Mouse (Mus musculus) cerebellum, postnatal 10 days (tissue): Measurements from ENCODE around the gene Enc1.
"Not testable (repeated sequence)": the region's sequence is repeated elsewhere in the genome, so short reads cannot be mapped to it uniquely, and the experiment has no call there.

Experiments
- DNase-seq, 2 experiments: peaks; one replicate each; pipeline ENCODE4 v3.0.0; 2021; ENCODE audit warnings: mixed read lengths in 2 of 2

Gene Enc1

DNA sequence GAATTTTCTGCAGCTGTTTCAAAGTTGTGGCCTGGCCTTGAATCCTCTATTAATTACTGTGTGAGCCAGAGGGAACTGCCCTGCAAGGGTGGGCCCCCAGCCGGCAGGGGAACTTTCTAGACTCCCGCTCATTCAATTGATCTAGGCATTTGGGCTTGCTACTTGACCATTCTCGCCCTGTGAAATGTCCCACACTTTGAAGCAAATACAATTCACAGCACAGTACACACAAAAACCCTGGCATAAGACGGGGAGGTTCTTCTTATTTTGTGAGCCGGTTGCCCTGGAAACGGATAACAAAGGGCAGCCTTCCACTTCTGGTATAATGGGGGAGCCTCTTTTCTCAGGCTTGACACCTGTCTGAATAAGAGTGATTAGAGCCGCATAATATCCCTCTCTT is 11.6 kb downstream of the Enc1 start:
- DNase-seq = no peak

DNA sequence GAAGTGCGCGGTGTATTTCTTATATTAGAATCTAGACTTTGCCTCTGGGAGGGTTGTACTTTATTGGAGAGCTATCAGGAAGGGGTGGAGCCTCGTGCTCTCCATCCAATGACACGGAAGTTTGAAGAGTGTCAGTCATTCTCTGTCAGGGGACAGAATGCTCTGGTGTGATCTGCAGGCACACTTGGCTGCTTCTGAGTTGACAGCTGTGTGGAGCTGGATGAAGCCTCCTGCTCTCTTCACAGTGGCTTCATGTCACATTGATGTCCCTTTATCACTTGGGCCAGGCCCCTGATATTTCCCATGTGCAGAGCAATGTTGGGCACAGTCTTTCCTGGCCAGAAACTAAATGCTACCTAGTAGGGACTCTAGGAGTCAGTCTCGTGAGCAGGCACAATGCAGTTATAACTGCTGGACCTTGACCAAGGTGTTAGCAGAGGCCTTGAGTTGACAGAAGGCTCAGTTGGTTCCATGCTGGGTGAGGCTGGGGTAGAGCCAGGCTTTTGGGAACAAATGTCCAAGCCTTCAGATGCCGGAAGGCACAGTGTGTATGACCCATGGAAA is 12.6 kb downstream of the Enc1 start:
- DNase-seq = peak; percentile 93 to 94

DNA sequence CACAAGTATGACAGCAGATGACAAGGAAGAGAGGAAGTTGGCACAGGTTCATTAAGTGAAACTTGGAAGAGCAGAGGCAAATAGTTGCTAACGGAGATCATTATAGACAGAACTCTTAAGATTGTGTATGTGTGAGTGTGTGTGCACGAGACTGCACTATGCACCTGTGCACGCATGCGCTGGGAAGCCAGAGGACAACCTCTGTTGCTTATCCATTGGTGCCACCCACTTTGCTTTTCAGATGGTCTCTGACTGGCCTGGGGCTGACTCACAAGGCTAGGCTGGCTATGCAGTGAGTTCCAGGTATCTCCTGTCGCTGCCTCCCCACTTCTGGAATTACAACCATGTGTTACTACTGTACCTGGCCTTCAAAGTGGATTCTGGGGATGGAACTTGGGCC is 13.1 kb downstream of the Enc1 start:
- peak in 1 of 2 experiments; percentile 42 for DNase-seq

- no peak for DNase-seq
Measured at GRCm38 (mm10) chr13:97254564-97255164, 13.8 kb downstream of the Enc1 start.

- DNase-seq = peak; percentile 53 to 68
Measured at GRCm38 (mm10) chr13:97255976-97256848, 15.3 kb downstream of the Enc1 start.

DNA sequence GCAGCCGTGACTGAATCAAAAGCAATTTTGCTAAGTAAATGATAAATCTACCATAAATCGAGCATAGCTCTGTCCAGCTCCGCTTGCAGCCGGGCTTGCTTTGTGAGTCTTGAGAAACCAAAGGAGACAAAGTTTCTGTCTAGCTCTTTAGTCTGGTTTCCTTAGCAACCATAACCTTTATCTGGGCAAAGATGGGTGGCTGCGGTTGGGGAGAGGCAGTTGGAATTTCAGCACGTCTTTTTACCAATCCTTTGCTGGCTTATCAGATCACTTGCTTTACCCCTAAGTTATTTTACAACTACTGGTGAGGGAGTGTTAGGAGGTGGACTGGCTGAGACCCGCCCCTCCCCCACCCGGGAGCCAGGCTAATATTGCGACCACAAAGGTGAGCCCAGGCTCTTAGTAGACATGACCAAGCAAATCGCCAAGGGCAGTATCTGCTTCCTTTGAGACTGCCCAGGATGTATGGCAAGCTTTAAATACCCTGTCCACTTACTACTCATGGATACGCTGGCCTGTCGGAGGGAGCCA is 16.0 kb downstream of the Enc1 start:
- DNase-seq = no peak

DNA sequence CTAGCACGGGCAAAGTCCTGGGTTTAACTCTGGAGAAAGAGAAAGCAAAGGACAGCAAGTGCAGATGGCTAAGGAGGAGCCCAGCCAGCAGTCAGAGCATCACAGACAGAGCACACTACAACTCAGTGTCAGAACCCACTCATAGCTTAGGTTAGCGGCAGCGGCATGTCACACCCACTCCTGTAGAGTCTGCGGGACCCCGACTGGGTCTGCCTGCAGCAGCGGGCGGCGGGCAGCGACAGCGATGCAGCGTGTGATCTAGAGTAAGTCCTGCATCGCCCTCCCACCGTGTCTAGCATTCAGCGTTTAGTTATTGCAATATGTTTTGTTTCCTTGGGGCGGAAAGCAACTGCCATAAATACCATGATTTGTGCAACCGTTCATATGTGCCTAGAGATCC is 18.4 kb downstream of the Enc1 start:
- DNase-seq = no peak

- no peak for DNase-seq
Measured at GRCm38 (mm10) chr13:97260456-97261180, 19.7 kb downstream of the Enc1 start.

DNA sequence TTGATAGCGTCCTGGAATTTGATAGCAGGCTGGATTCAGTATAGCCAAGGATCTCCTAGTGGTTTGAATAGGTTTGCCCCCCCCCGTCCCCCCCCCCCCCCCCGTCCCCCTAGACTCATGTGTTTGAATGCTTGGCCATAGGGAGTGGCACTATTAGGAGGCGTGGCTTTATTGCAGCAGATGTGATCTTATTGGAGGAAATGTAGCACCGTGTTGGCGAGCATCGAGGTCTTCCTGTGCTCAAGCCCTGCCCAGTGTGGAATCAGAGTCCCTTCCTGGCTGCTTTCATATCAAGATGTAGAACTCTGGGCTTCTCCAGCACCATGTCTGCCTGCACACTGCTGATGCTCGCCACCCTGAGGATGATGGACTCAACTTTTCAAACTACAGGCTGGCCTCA is 20.6 kb downstream of the Enc1 start:
- no peak for DNase-seq

GRCm38 (mm10) chr13:97262676-97263075 is 21.8 kb downstream of the Enc1 start:
- no peak for DNase-seq

GRCm38 (mm10) chr13:97265534-97265933 is 24.6 kb downstream of the Enc1 start:
- DNase-seq = not testable (repeated sequence)

DNA sequence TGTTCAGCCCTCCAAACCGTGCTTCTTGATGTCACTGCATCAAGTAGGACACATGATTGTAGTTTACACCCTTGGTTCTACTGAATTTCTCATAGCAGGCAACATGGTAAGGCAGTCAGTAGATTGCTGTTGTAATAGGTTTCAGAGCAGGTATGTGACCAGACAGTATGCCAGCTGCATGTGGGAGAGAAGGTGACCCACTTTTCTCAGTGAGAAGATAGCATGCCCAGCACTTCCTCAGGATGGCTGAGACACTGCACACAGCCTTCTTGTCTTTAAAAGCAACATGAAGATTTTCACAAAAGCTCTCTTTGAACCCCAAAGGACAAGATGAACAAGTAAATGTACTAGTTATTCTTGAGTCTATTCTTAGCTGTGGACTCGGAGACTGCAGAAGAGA is 29.8 kb downstream of the Enc1 start:
- no peak for DNase-seq

DNA sequence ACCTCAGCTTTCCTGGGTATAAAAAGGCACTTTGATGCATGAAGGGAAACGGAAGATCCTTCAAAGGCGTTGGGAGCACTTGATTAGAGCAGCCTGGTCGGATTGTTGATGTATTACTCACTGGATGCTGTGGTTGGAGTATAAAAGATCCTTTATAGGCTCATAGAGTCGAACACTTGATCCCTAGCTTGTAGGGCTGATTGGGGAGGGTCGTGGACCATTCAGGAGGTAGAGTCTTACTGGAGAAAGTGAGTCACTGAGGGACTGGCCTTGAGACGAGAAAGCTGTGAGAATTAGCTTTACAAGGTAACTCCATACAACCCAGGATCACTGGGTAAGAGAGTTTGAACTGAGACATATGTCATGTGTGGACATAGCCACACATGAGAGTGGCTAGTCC is 30.7 kb downstream of the Enc1 start:
- no peak for DNase-seq

- DNase-seq = no peak
Measured at GRCm38 (mm10) chr13:97274757-97275156, 33.9 kb downstream of the Enc1 start.

DNA sequence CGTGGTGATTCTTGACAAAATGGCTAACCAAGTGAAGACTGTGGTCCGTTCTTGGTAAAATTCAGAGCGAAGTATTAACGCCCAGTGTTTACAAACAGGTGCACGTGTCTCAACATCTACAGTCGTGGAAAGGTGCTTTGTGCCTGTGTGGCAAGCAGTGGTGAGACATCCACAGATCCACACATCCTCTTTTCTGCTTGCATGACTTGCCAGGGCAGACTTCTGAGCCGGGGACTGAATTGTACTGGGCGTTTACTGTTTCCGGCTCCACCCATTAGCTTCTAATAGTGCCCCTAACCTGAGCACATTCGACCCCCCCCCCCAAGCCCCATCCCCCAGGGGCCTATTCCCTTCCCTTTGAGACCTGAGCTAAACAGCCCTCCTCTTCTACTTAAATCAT is 34.6 kb downstream of the Enc1 start:
- no peak for DNase-seq

DNA sequence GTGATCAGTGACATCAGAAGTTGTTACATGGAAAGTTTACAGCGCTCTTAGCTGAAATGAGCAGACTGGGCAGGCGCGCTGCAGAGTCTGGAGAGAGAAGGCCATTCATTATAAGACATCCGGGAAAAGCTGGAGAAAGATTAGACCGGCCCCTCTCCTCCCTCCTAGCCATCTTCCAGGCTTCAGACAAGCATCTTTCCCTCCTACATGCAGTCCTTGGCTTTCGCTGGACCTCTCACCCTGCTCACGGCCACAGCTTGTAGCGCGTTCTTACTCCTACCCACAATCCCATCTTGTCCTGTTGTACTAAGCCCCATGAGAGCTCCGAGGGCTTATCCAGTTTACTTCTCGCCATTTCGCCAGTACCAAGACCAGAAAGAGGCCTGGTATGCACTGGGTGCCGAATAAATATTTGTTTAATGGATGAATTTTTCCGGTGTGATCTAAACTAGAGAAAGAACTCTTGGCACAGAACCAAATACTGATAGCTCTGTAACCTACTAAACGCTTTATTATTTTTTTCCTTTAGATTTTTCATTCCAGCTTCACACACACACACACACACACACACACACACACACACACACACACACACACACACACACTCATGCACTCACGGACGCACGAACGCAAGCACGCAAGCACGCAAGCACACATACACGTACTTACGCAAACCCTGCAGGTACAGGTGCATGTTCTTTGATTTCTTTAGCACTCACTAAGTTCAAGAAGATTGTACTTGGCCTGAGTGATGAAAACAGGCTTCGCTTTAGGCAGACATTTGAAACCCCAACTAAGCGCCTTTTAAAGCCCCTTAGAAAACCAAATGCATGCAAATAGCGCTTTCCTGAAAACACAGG is 41.4 kb downstream of the Enc1 start:
- no peak for DNase-seq

- DNase-seq = no peak
Measured at GRCm38 (mm10) chr13:97282911-97283281, 42.0 kb downstream of the Enc1 start.

GRCm38 (mm10) chr13:97287046-97287445 is 46.1 kb downstream of the Enc1 start:
- no peak for DNase-seq

GRCm38 (mm10) chr13:97290747-97291146 is 49.8 kb downstream of the Enc1 start:
- DNase-seq = peak; percentile 30 to 39

DNA sequence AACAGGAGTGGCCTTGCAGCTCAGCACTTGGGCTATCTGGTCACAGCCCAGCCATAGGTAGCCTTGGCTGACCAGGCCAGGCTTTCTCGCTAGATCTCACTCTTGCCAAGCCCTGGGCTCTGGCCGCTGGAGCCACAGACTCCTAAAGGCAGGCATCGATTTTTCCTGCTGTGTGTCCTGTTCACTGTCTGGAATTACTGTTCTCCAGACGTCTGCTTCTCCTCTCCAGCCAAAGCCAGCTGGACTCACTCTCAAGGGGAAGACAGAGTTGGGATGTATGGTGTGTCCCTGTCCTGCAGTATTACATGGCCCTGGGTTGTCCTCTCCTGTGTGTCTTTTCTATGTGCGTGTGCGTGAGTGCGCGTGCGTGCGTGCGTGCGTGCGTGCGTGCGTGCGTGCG is 50.4 kb downstream of the Enc1 start:
- peak; percentile 53 to 72 for DNase-seq

GRCm38 (mm10) chr13:97292026-97292425 is 51.1 kb downstream of the Enc1 start:
- peak; percentile 86 to 88 for DNase-seq
